Mouse (Mus musculus) adrenal gland, adult 8-10 months (tissue): Measurements from ENCODE around the gene Wdr64. TPM values are rescaled to one million over a fixed set of nuclear protein-coding genes. Genes with fewer than 3 reads are reported as not detected.

Experiments
- DNase-seq: peaks from one replicate; pipeline ENCODE4 v3.0.0; 2022
- total RNA-seq, 4 experiments: library from RNA; stranded (reverse); gene quantifications; 2 replicates each; pipeline ENCODE4 v1.2.4; 2022

Gene Wdr64
- total RNA-seq, 4 experiments from 2014 or later = not detected

GRCm38 (mm10) chr1:175754576-175755364 is 56.4 kb downstream of the Wdr64 start:
- DNase-seq = no peak

GRCm38 (mm10) chr1:175794668-175795067 is 96.3 kb downstream of the Wdr64 start:
- DNase-seq = no peak

GRCm38 (mm10) chr1:175808356-175808755 is 110.0 kb downstream of the Wdr64 start:
- no peak for DNase-seq

- DNase-seq = no peak
Observed at GRCm38 (mm10) chr1:175811625-175812024, 113.2 kb downstream of the Wdr64 start.

- no peak for DNase-seq
Observed at GRCm38 (mm10) chr1:175823815-175824438, 125.5 kb downstream of the Wdr64 start.

GRCm38 (mm10) chr1:175828539-175828938 is 130.1 kb downstream of the Wdr64 start:
- no peak for DNase-seq

- no peak for DNase-seq
Observed at GRCm38 (mm10) chr1:175829220-175829619, 130.8 kb downstream of the Wdr64 start.

GRCm38 (mm10) chr1:175855515-175855914 is 157.1 kb downstream of the Wdr64 start:
- no peak for DNase-seq

Other genes starting within 250 kb of the Wdr64 start
- gene Rgs7, start 206.1 kb upstream of the Wdr64 start, total RNA-seq = 10 to 100 TPM in 3 of 4 experiments, 1 to 10 TPM in 1; 6.8 to 13.3 (median 11.3) TPM
- gene Kmo, start 78.2 kb upstream of the Wdr64 start, total RNA-seq = 1 to 10 TPM in 3 of 4 experiments, under 1 TPM in 1; 0.32 to 1.6 (median 1.1) TPM
- 100 to 1,000 TPM; 106 to 187 (median 148) TPM for gene Fh1, start 73.0 kb upstream of the Wdr64 start, total RNA-seq
- 10 to 100 TPM in 2 of 4 experiments, 1 to 10 TPM in 2; 7.7 to 16.8 (median 11.3) TPM for gene Opn3, start 5.8 kb upstream of the Wdr64 start, total RNA-seq
- 10 to 100 TPM in 1 of 4 experiments, 1 to 10 TPM in 3; 8.1 to 10.6 (median 9.5) TPM for gene Chml, start 5.7 kb upstream of the Wdr64 start, total RNA-seq
- 1 to 10 TPM in 2 of 4 experiments, under 1 TPM in 2; 0.35 to 1.4 (median 1.1) TPM for gene Exo1, start 182.0 kb downstream of the Wdr64 start, total RNA-seq
- gene Gm38100, start 221.7 kb downstream of the Wdr64 start, total RNA-seq = not detected